Mouse (Mus musculus) myocyte (in vitro differentiated cells): ENCODE results near the gene Hist2h4. TPM values are rescaled to one million over a fixed set of nuclear protein-coding genes. Genes with fewer than 3 reads are reported as not detected.

ENCODE experiments used
- H3K27me3 ChIP-seq: one replicate; pipeline ENCODE4 v1.6.1; 2011; ENCODE audit not compliant: control insufficient read depth, insufficient read depth, insufficient read length
- H3K36me3 ChIP-seq: one replicate; pipeline ENCODE4 v1.6.1; 2011; ENCODE audit not compliant: control insufficient read depth, insufficient read depth
- H3K4me2 ChIP-seq: one replicate; pipeline ENCODE4 v1.6.1; 2011; ENCODE audit warnings: low read depth, control low read depth
- H3K4me3 ChIP-seq: one replicate; pipeline ENCODE4 v1.5.1; 2011; ENCODE audit warnings: mild to moderate bottlenecking, control low read depth, moderate library complexity
- H3K79me2 ChIP-seq: one replicate; pipeline ENCODE4 v1.6.1; 2011; ENCODE audit not compliant: control insufficient read depth, insufficient read depth
- H3ac ChIP-seq: one replicate; pipeline ENCODE4 v1.6.1; 2011; ENCODE audit not compliant: control insufficient read depth, insufficient read length
- CEBPB ChIP-seq: IDR thresholded peaks from 2 replicates; pipeline ENCODE4 v1.6.1; 2011; ENCODE audit warnings: mild to moderate bottlenecking, moderate library complexity; ENCODE audit not compliant: poor library complexity, insufficient read depth, severe bottlenecking
- E2F4 ChIP-seq: IDR thresholded peaks from one replicate; pipeline ENCODE4 v1.6.1; 2011; ENCODE audit warnings: mild to moderate bottlenecking, control low read depth, moderate library complexity; ENCODE audit not compliant: insufficient read depth
- MAX ChIP-seq: IDR thresholded peaks from one replicate; pipeline ENCODE4 v1.6.1; 2011; ENCODE audit warnings: low read depth, mild to moderate bottlenecking, control low read depth
- MYOD1 ChIP-seq, 3 experiments: IDR thresholded peaks; one replicate each; pipeline ENCODE4 v1.6.1; 2011; ENCODE audit warnings: control low read depth in 2 of 3, low read depth in 2 of 3, mild to moderate bottlenecking in 2 of 3, moderate library complexity in 1 of 3; ENCODE audit not compliant: insufficient read length in 2 of 3, control insufficient read depth in 1 of 3
- MYOG ChIP-seq, 3 experiments: IDR thresholded peaks; one replicate each; pipeline ENCODE4 v1.6.1; 2011; ENCODE audit warnings: control low read depth in 2 of 3, low read depth in 2 of 3, mild to moderate bottlenecking in 2 of 3; ENCODE audit not compliant: insufficient read length in 2 of 3, control insufficient read depth in 1 of 3, insufficient read depth in 1 of 3
- POLR2A ChIP-seq: IDR thresholded peaks from one replicate; pipeline ENCODE4 v1.6.1; 2011; ENCODE audit warnings: low read depth, mild to moderate bottlenecking, control low read depth, moderate library complexity; ENCODE audit not compliant: insufficient read length
- POLR2AphosphoS2 ChIP-seq: IDR thresholded peaks from one replicate; pipeline ENCODE4 v1.6.1; 2011; ENCODE audit warnings: low read depth, control low read depth; ENCODE audit not compliant: insufficient read length
- REST ChIP-seq: IDR thresholded peaks from one replicate; pipeline ENCODE4 v1.6.1; 2011; ENCODE audit warnings: mild to moderate bottlenecking, control low read depth, moderate library complexity; ENCODE audit not compliant: insufficient read depth, insufficient read length
- SRF ChIP-seq: IDR thresholded peaks from one replicate; pipeline ENCODE4 v1.6.1; 2011; ENCODE audit warnings: low read depth; ENCODE audit not compliant: control insufficient read depth, insufficient read length
- TCF12 ChIP-seq: IDR thresholded peaks from one replicate; pipeline ENCODE4 v1.6.1; 2011; ENCODE audit warnings: mild to moderate bottlenecking, control low read depth; ENCODE audit not compliant: poor library complexity, insufficient read depth, severe bottlenecking
- TCF3 ChIP-seq: IDR thresholded peaks from one replicate; pipeline ENCODE4 v1.6.1; 2011; ENCODE audit warnings: low read depth, control low read depth; ENCODE audit not compliant: insufficient read length
- USF1 ChIP-seq: IDR thresholded peaks from one replicate; pipeline ENCODE4 v1.6.1; 2011; ENCODE audit warnings: low read depth, mild to moderate bottlenecking, control low read depth, moderate library complexity
- polyA plus RNA-seq: library from polyadenylated mRNA; unstranded; fragments of >200 nt; fragmentation: generic; extraction: Trizol; gene quantifications from one replicate; pipeline ENCODE4 v1.2.1, GENCODE M21; 2012; ENCODE audit warnings: missing spikeins

Gene Hist2h4
- polyA plus RNA-seq, 1 experiment: 1.1 TPM

DNA sequence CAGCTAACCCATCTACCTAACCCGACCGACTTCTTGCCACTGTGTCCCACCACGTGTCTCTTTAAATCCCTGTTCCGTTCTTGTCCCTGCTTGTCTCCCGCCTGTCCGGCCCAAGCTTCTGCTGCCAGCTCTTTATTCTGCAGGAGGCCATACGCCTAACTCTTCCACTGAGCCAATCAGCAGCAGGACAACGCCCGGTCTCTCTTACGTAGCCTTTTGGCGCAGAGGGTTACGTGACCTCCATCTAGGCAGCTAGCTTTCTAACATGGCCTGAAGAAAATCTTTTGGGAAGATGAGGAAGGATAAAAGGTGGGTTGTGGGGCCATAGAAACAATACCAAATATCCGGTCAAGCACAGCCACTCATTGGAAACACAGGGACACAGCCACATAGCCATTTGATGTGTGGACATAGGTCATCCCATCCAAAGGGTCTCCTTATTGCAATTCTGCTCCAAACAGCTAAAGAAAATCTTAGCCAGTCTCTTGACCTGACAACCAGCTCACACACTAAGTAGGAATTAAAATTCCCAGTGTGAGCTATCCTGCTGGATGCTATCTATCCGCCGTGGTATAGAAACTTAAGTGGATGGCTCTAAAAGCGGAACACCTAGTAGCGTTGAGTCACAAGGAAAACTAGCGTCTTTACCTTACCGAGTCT, 765 bp downstream of the Hist2h4 start:
- H3K4me2 ChIP-seq: peak overlapping the region; percentile 87
- TF ChIP-seq POLR2AphosphoS2 (peak; percentile 82), USF1 (no peak), REST (no peak), MYOG (IDR thresholded peaks at IDR 0.05; ENCODE audit: control insufficient read depth in 1 of 3, insufficient read depth in 1 of 3, insufficient read length in 2 of 3, low read depth in 2 of 3) (no peak), POLR2A (peak; percentile 65), CEBPB (no peak), MYOD1 (IDR thresholded peaks at IDR 0.05; ENCODE audit: control insufficient read depth in 1 of 3, insufficient read length in 2 of 3, low read depth in 2 of 3) (no peak)
- peak overlapping the region; percentile 62 for H3ac ChIP-seq
- H3K79me2 ChIP-seq: no peaks in the 10 kb centered on the region
- peak overlapping the region; percentile 47 for H3K4me3 ChIP-seq
- H3K27me3 ChIP-seq: no peaks in the 10 kb centered on the region
- H3K36me3 ChIP-seq: no peaks in the 10 kb centered on the region

- H3ac ChIP-seq: no peak overlapping the region
- H3K36me3 ChIP-seq: no peaks in the 10 kb centered on the region
- H3K79me2 ChIP-seq: no peaks in the 10 kb centered on the region
- H3K4me3 ChIP-seq: peak overlapping the region; percentile 47
- H3K27me3 ChIP-seq: no peaks in the 10 kb centered on the region
- peak overlapping the region; percentile 87 for H3K4me2 ChIP-seq
- TF ChIP-seq TCF12: no peak
These were observed 1.5 kb downstream of the Hist2h4 start for GRCm38 (mm10) chr3:96261623-96262022.

DNA sequence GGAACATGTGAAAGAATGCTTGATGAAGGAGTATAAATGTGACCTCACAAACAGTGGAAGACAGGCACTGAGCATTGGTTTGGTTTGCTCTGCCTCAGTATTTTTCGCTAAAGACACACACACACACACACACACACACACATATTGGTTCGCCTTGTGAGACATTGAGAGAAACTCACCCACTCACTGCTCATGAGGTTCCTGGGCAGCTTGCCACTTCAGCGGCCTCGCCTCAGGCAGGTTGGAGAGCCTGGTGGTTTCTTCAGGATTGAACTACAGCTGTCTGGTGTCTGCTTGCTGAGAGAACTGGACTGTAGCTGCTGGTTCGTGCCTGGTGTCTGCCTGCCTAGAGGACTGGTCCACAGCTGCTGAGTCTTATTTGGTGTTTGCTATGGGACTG, 2.9 kb downstream of the Hist2h4 start:
- Histone ChIP-seq H3K4me2 (no peak overlapping the region), H3K4me3 (no peak overlapping the region), H3K27me3 (no peaks in the 10 kb centered on the region), H3K36me3 (no peaks in the 10 kb centered on the region), H3K79me2 (no peaks in the 10 kb centered on the region), H3ac (no peak overlapping the region)
- TF ChIP-seq MYOG (IDR thresholded peaks at IDR 0.05; ENCODE audit: control insufficient read depth in 1 of 3, insufficient read depth in 1 of 3, insufficient read length in 2 of 3, low read depth in 2 of 3) (no peak), MYOD1 (IDR thresholded peaks at IDR 0.05; ENCODE audit: control insufficient read depth in 1 of 3, insufficient read length in 2 of 3, low read depth in 2 of 3) (no peak), POLR2AphosphoS2 (no peak), TCF3 (no peak), CEBPB (no peak), MAX (no peak)

GRCm38 (mm10) chr3:96257190-96257589, 5.9 kb downstream of the Hist2h4 start:
- H3K79me2 ChIP-seq: no peaks in the 10 kb centered on the region
- no peaks in the 10 kb centered on the region for H3K27me3 ChIP-seq
- H3K4me3 ChIP-seq: no peak overlapping the region
- no peaks in the 10 kb centered on the region for H3K36me3 ChIP-seq
- no peak overlapping the region for H3ac ChIP-seq
- TF ChIP-seq REST: no peak
- TF ChIP-seq MAX: no peak
- TF ChIP-seq E2F4: no peak
- TF ChIP-seq MYOG (IDR thresholded peaks at IDR 0.05; ENCODE audit: control insufficient read depth in 1 of 3, insufficient read depth in 1 of 3, insufficient read length in 2 of 3, low read depth in 2 of 3): no peak
- TF ChIP-seq POLR2A: no peak
- TF ChIP-seq TCF3: no peak
- TF ChIP-seq TCF12: no peak
- TF ChIP-seq CEBPB: no peak
- no peak for TF ChIP-seq USF1
- TF ChIP-seq POLR2AphosphoS2: no peak
- TF ChIP-seq MYOD1 (IDR thresholded peaks at IDR 0.05; ENCODE audit: control insufficient read depth in 1 of 3, insufficient read length in 2 of 3, low read depth in 2 of 3): no peak
- no peak for TF ChIP-seq SRF
- no peak overlapping the region for H3K4me2 ChIP-seq

GRCm38 (mm10) chr3:96255926-96256593, 7.1 kb downstream of the Hist2h4 start:
- Histone ChIP-seq H3K27me3 (no peaks in the 10 kb centered on the region), H3ac (no peak overlapping the region), H3K4me3 (no peak overlapping the region), H3K4me2 (no peak overlapping the region), H3K36me3 (no peaks in the 10 kb centered on the region), H3K79me2 (no peaks in the 10 kb centered on the region)
- TF ChIP-seq TCF12: no peak
- TF ChIP-seq POLR2A: no peak
- TF ChIP-seq E2F4: no peak
- TF ChIP-seq SRF: no peak
- no peak for TF ChIP-seq CEBPB
- no peak for TF ChIP-seq MYOD1 (IDR thresholded peaks at IDR 0.05; ENCODE audit: control insufficient read depth in 1 of 3, insufficient read length in 2 of 3, low read depth in 2 of 3)
- no peak for TF ChIP-seq MAX
